Mouse (Mus musculus): Measurements from ENCODE around the gene Fbxo17.

Fbxo17 gene

GRCm38 (mm10) chr7:28717726-28718125, 1.1 kb downstream of the Fbxo17 start:
- no peak for DNase-seq (ENCODE audit: low spot score in 2 of 2)

GRCm38 (mm10) chr7:28719159-28719558, 2.6 kb downstream of the Fbxo17 start:
- no peak for DNase-seq (ENCODE audit: low spot score in 2 of 2)

- no peak for DNase-seq (ENCODE audit: low spot score in 2 of 2)
Observed at GRCm38 (mm10) chr7:28719650-28720049, 3.0 kb downstream of the Fbxo17 start.

- DNase-seq (ENCODE audit: low spot score in 2 of 2), result no peak
Observed at GRCm38 (mm10) chr7:28720753-28721537, 4.3 kb downstream of the Fbxo17 start.

- no peak for DNase-seq (ENCODE audit: low spot score in 2 of 2)
Observed at GRCm38 (mm10) chr7:28722079-28722478, 5.5 kb downstream of the Fbxo17 start.

GRCm38 (mm10) chr7:28724613-28725012, 8.0 kb downstream of the Fbxo17 start:
- DNase-seq (ENCODE audit: low spot score in 2 of 2), result no peak

- DNase-seq (ENCODE audit: low spot score in 2 of 2), result peak; percentile 81 to 87
Observed at GRCm38 (mm10) chr7:28726600-28726999, 10.0 kb downstream of the Fbxo17 start.

- DNase-seq (ENCODE audit: low spot score in 2 of 2), result peak; percentile 44 to 61
Observed at GRCm38 (mm10) chr7:28727649-28728340, 11.2 kb downstream of the Fbxo17 start.

GRCm38 (mm10) chr7:28732341-28733142, 15.9 kb downstream of the Fbxo17 start:
- peak in 1 of 2 experiments; percentile 39 for DNase-seq (ENCODE audit: low spot score in 2 of 2)

GRCm38 (mm10) chr7:28733211-28733610, 16.6 kb downstream of the Fbxo17 start:
- DNase-seq (ENCODE audit: low spot score in 2 of 2), result no peak

- no peak for DNase-seq (ENCODE audit: low spot score in 2 of 2)
Observed at GRCm38 (mm10) chr7:28735701-28736100, 19.1 kb downstream of the Fbxo17 start.

GRCm38 (mm10) chr7:28739829-28740228, 23.2 kb downstream of the Fbxo17 start:
- DNase-seq (ENCODE audit: low spot score in 2 of 2), result no peak

GRCm38 (mm10) chr7:28740949-28741348, 24.3 kb downstream of the Fbxo17 start:
- DNase-seq (ENCODE audit: low spot score in 2 of 2), result peak in 1 of 2 experiments; percentile 28

GRCm38 (mm10) chr7:28741368-28741708, 24.7 kb downstream of the Fbxo17 start:
- no peak for DNase-seq (ENCODE audit: low spot score in 2 of 2)

- DNase-seq (ENCODE audit: low spot score in 2 of 2), result peak; percentile 95 to 99
Observed at GRCm38 (mm10) chr7:28741709-28742438, 25.3 kb downstream of the Fbxo17 start, which contains the start of the genes Mrps12 and Sars2. TSS of gene Mrps12 (minus strand) at chr7:28741820. TSS of gene Sars2 (plus strand) at chr7:28741992.

GRCm38 (mm10) chr7:28749935-28750334, 33.3 kb downstream of the Fbxo17 start:
- no peak for DNase-seq (ENCODE audit: low spot score in 2 of 2)

- no peak for DNase-seq (ENCODE audit: low spot score in 2 of 2)
Observed at GRCm38 (mm10) chr7:28756079-28756478, 39.5 kb downstream of the Fbxo17 start, which contains the start of gene Ccer2. TSS of gene Ccer2 (plus strand) at chr7:28756174.

- no peak for DNase-seq (ENCODE audit: low spot score in 2 of 2)
Observed at GRCm38 (mm10) chr7:28758623-28759022, 42.0 kb downstream of the Fbxo17 start.

GRCm38 (mm10) chr7:28761907-28762306, 45.3 kb downstream of the Fbxo17 start:
- DNase-seq (ENCODE audit: low spot score in 2 of 2), result no peak

- DNase-seq (ENCODE audit: low spot score in 2 of 2), result no peak
Observed at GRCm38 (mm10) chr7:28765211-28765610, 48.6 kb downstream of the Fbxo17 start.

GRCm38 (mm10) chr7:28766173-28766879, 49.7 kb downstream of the Fbxo17 start, which contains the start of gene Sirt2:
TSS of gene Sirt2 (plus strand) at chr7:28766735.
- DNase-seq (ENCODE audit: low spot score in 2 of 2), result peak; percentile 99
